Mouse (Mus musculus): Measurements from ENCODE around the gene Pxylp1.

Gene Pxylp1

GRCm38 (mm10) chr9:96891341-96892330 is 833 bp downstream of the Pxylp1 start:
- ATAC-seq (ENCODE audit: insufficient number of reproducible peaks, low FRiP score, low TSS enrichment): no peak

- ATAC-seq (ENCODE audit: insufficient number of reproducible peaks, low FRiP score, low TSS enrichment): no peak
These were observed 1.7 kb downstream of the Pxylp1 start for GRCm38 (mm10) chr9:96890756-96891155.

- no peak for ATAC-seq (ENCODE audit: insufficient number of reproducible peaks, low FRiP score, low TSS enrichment)
These were observed 2.2 kb downstream of the Pxylp1 start for GRCm38 (mm10) chr9:96890266-96890665.

GRCm38 (mm10) chr9:96889345-96890021 is 3.0 kb downstream of the Pxylp1 start:
- peak; percentile 65 for ATAC-seq (ENCODE audit: insufficient number of reproducible peaks, low FRiP score, low TSS enrichment)

GRCm38 (mm10) chr9:96888742-96889344 is 3.6 kb downstream of the Pxylp1 start:
- ATAC-seq (ENCODE audit: insufficient number of reproducible peaks, low FRiP score, low TSS enrichment): no peak; the same call in 1 of the 2 replicates

GRCm38 (mm10) chr9:96887954-96888353 is 4.5 kb downstream of the Pxylp1 start:
- ATAC-seq (ENCODE audit: insufficient number of reproducible peaks, low FRiP score, low TSS enrichment): 0 out of 2 replicates have a peak, but pooled peaks have one; percentile 1

GRCm38 (mm10) chr9:96887492-96887891 is 5.0 kb downstream of the Pxylp1 start:
- ATAC-seq (ENCODE audit: insufficient number of reproducible peaks, low FRiP score, low TSS enrichment): no peak

GRCm38 (mm10) chr9:96885781-96886180 is 6.7 kb downstream of the Pxylp1 start:
- ATAC-seq (ENCODE audit: insufficient number of reproducible peaks, low FRiP score, low TSS enrichment): no peak

- ATAC-seq (ENCODE audit: insufficient number of reproducible peaks, low FRiP score, low TSS enrichment): no peak
These were observed 9.8 kb downstream of the Pxylp1 start for GRCm38 (mm10) chr9:96882496-96883265.

GRCm38 (mm10) chr9:96881901-96882300 is 10.6 kb downstream of the Pxylp1 start:
- no peak for ATAC-seq (ENCODE audit: insufficient number of reproducible peaks, low FRiP score, low TSS enrichment)

- peak; percentile 77 for ATAC-seq (ENCODE audit: insufficient number of reproducible peaks, low FRiP score, low TSS enrichment)
These were observed 13.4 kb downstream of the Pxylp1 start for GRCm38 (mm10) chr9:96879024-96879423.

GRCm38 (mm10) chr9:96878464-96878863 is 14.0 kb downstream of the Pxylp1 start:
- ATAC-seq (ENCODE audit: insufficient number of reproducible peaks, low FRiP score, low TSS enrichment): 0 out of 2 replicates have a peak, but pooled peaks have one; percentile 4

- no peak for ATAC-seq (ENCODE audit: insufficient number of reproducible peaks, low FRiP score, low TSS enrichment)
These were observed 16.8 kb downstream of the Pxylp1 start for GRCm38 (mm10) chr9:96875704-96876103.

- peak; percentile 43; the same call in 1 of the 2 replicates for ATAC-seq (ENCODE audit: insufficient number of reproducible peaks, low FRiP score, low TSS enrichment)
These were observed 19.4 kb downstream of the Pxylp1 start for GRCm38 (mm10) chr9:96873082-96873481.

- no peak for ATAC-seq (ENCODE audit: insufficient number of reproducible peaks, low FRiP score, low TSS enrichment)
These were observed 22.4 kb downstream of the Pxylp1 start for GRCm38 (mm10) chr9:96870104-96870503.

- ATAC-seq (ENCODE audit: insufficient number of reproducible peaks, low FRiP score, low TSS enrichment): no peak
These were observed 22.9 kb downstream of the Pxylp1 start for GRCm38 (mm10) chr9:96869542-96869941.

GRCm38 (mm10) chr9:96868546-96868945 is 23.9 kb downstream of the Pxylp1 start:
- no peak for ATAC-seq (ENCODE audit: insufficient number of reproducible peaks, low FRiP score, low TSS enrichment)

- ATAC-seq (ENCODE audit: insufficient number of reproducible peaks, low FRiP score, low TSS enrichment): peak; percentile 46
These were observed 25.3 kb downstream of the Pxylp1 start for GRCm38 (mm10) chr9:96867165-96867564.

GRCm38 (mm10) chr9:96866196-96866595 is 26.3 kb downstream of the Pxylp1 start:
- no peak for ATAC-seq (ENCODE audit: insufficient number of reproducible peaks, low FRiP score, low TSS enrichment)

- no peak for ATAC-seq (ENCODE audit: insufficient number of reproducible peaks, low FRiP score, low TSS enrichment)
These were observed 26.9 kb downstream of the Pxylp1 start for GRCm38 (mm10) chr9:96865473-96866050.
